Mouse (Mus musculus) lung, adult 2 months (tissue): ENCODE results near the gene Glcci1.

Source experiments
- CTCF ChIP-seq: fragments of 200-500 bp; IDR thresholded peaks from 2 replicates; pipeline ENCODE4 v1.5.1; 2011; ENCODE audit warnings: mild to moderate bottlenecking, low read length, control low read depth; ENCODE audit not compliant: insufficient read depth
- POLR2A ChIP-seq: fragments of 200-500 bp; IDR thresholded peaks from 2 replicates; pipeline ENCODE4 v1.6.1; 2011; ENCODE audit warnings: low read depth, mild to moderate bottlenecking, control low read depth, low read length, borderline replicate concordance; ENCODE audit errors: extremely low read depth

DNA sequence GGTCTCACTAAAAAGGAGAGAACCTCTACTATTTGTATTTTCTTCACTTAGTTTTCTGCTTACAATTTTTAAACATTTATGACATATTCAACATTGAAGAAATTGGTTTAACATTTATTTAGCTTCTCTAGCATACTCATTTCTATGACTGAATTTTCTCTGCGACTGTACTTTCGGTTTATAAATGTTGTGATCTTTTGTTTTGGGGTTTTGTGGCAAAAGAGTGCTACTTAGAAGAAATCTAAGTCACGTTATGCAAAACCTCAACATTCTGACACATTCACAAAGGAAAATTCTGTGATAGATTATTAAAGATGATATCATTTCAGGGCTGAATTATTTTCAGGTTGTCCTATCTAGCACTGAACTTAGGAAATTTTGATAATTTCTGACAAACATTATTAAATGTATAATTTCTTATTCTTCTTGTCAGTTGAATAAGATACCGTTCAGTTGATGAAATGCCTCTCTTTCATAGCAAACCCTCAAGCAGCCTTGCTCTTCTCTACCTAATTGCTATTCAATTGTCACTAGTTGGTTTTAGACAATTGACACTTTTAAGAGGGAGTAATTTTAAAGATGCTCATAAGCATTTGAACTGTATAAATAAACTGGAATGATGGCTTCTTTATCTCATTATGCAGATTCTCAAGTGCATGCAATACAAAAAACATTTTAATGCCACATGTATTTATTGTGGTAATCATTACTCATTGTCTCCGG is 47.6 kb downstream of the Glcci1 start:
- no peak for TF ChIP-seq CTCF
- TF ChIP-seq POLR2A = no peak
